In the genomic region with DNA sequence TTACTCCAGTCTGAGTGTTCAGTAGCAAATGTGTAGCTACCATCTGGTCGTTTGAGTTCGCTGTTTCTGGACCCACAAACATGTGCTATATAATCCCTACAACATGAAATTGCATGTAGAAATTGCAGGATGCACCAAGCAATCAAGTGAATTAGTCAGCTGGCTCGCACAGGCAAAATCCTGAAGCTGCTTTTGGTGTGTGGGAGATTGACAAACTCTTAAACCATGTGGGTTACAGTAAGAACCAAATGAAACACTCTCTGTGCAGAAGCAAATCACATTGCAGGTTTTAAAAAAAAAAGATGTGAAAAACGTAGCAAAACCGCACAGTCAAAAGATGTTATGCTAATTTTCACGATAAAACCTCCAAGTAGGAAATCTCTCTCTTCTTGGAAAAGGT, we compare ENCODE assay signal across 17 mouse cellular contexts.
"Had no signal": no experiment of that assay in that cellular context is flagged by ENCODE, and none has a peak within 500 bp of the region (broad histone marks: within the 10 kb centered on the region; RNA-seq: fewer than 3 reads in every experiment).

No protein-coding gene starts in this region.

- ATAC-seq: intestine, postnatal 0 days; liver, postnatal 0 days; midbrain, embryonic 16.5 days had no signal

- H3K4me3 ChIP-seq: limb, embryonic 12.5 days; liver, embryonic 13.5 days; lung, embryonic 15.5 days; midbrain, embryonic 12.5 days; neural tube, embryonic 13.5 days had no signal

- H3K27ac ChIP-seq: liver, embryonic 13.5 days; macrophage; neural tube, embryonic 13.5 days had no signal

- DNase-seq: kidney, adult 8-10 months; kidney, postnatal 36 days; liver; liver, embryonic 13.5 days; liver, postnatal 0 days; lung, postnatal 14 days; retina, postnatal 1 day; spleen, adult 18-20 months; thymus, adult 2 months; thymus, postnatal 25 days had no signal
